Mouse (Mus musculus) intestine, postnatal 0 days (tissue): ENCODE data around the gene Snx30. TPM values are rescaled to one million over a fixed set of nuclear protein-coding genes. Genes with fewer than 3 reads are reported as not detected.

Source experiments
- ATAC-seq: fragments of 200-750 bp; cut with Nextera tagmentation; 2 replicates; pipeline ENCODE4 v1.8.0; 2017; ENCODE audit warnings: mild to moderate bottlenecking, moderate TSS enrichment, moderate library complexity
- H3K27ac ChIP-seq: fragments of 300-500 bp; sonication (generic); 2 replicates; pipeline ENCODE4 v1.5.1; 2014; ENCODE audit warnings: mild to moderate bottlenecking, low read depth, low read length, moderate library complexity
- H3K27me3 ChIP-seq: fragments of 300-500 bp; sonication (generic); replicated peaks from 2 replicates; pipeline ENCODE4 v1.6.1; 2014; ENCODE audit warnings: low read length, mixed read lengths; ENCODE audit not compliant: control insufficient read depth, insufficient read depth
- H3K36me3 ChIP-seq: fragments of 300-500 bp; sonication (generic); 2 replicates; pipeline ENCODE4 v1.6.1; 2014; ENCODE audit warnings: mild to moderate bottlenecking, moderate library complexity; ENCODE audit not compliant: control insufficient read depth, insufficient read depth
- H3K4me1 ChIP-seq: fragments of 300-500 bp; sonication (generic); replicated peaks from 2 replicates; pipeline ENCODE4 v1.6.1; 2014; ENCODE audit warnings: antibody characterized with exemption, low read length, mixed read lengths; ENCODE audit not compliant: control insufficient read depth, insufficient read depth
- H3K4me2 ChIP-seq: fragments of 300-500 bp; sonication (generic); replicated peaks from 2 replicates; pipeline ENCODE4 v1.6.1; 2014; ENCODE audit warnings: low read depth, mild to moderate bottlenecking, moderate library complexity
- H3K4me3 ChIP-seq: fragments of 300-500 bp; sonication (generic); 2 replicates; pipeline ENCODE4 v1.5.1; 2014; ENCODE audit warnings: low read depth, low read length
- H3K9ac ChIP-seq: fragments of 300-500 bp; sonication (generic); 2 replicates; pipeline ENCODE4 v1.6.1; 2014; ENCODE audit warnings: mild to moderate bottlenecking, low read depth, low read length
- H3K9me3 ChIP-seq: fragments of 300-500 bp; sonication (generic); 2 replicates; pipeline ENCODE4 v1.6.1; 2016; ENCODE audit warnings: mixed run types; ENCODE audit not compliant: control insufficient read depth
- CTCF ChIP-seq: sonication (generic); IDR thresholded peaks from 2 replicates; pipeline ENCODE4 v1.5.1; 2016; ENCODE audit warnings: low read depth, mild to moderate bottlenecking, control low read depth, antibody characterized with exemption, moderate library complexity
- WGBS: fragments of 180-500 bp; shearing (Covaris S2); extraction: QIAGEN DNeasy Blood & Tissue Kit; methylation state at CpG from one replicate; pipeline ENCODE4 v1.1.7; 2014; 5-methylcytosine and 5-hydroxymethylcytosine counted together
- polyA plus RNA-seq: library from polyadenylated mRNA; unstranded; fragments of >200 nt; fragmentation: Nextera tagmentation; extraction: Ambion mirVana; gene quantifications from 2 replicates; pipeline ENCODE4 v1.2.1, GENCODE M21; 2015

Snx30 gene
- polyA plus RNA-seq, 1 experiment from 2014 or later: 5.1 TPM

- no peaks in the 10 kb centered on the region for H3K4me1 ChIP-seq
- 91% methylated on average over 6 of the region's 6 CpGs for WGBS
- no peak overlapping the region for H3K9ac ChIP-seq
- no peak for ATAC-seq
- no peaks in the 10 kb centered on the region for H3K27me3 ChIP-seq
- no peak overlapping the region for H3K4me2 ChIP-seq
- H3K9me3 ChIP-seq: no peaks in the 10 kb centered on the region
- H3K27ac ChIP-seq: no peak overlapping the region
- peaks cover 27% of the 10 kb centered on the region; the same call in 1 of the 2 replicates for H3K36me3 ChIP-seq
- TF ChIP-seq CTCF: no peak
- no peak overlapping the region for H3K4me3 ChIP-seq
Measured at GRCm38 (mm10) chr4:59886281-59886680, 80.6 kb downstream of the Snx30 start.

DNA sequence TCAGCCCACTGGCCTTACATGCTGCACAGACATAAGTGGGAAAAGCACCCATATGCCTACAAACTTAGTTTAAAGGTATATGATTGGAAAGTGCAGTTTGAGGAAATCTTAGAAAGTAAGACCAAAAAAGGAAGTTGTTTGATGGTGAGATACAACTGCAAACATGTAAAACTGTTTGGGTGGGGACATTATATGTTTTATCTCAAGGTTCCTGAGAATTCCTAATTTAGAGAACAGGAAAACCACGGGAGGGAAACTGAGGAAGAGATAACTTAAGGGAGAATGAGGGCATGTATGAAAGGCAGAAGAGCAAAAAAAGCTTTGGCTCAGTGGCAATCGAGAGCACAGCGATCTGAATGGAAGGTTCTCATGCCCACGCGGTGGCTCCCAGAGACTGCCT is 81.4 kb downstream of the Snx30 start:
- H3K4me1 ChIP-seq: no peaks in the 10 kb centered on the region
- H3K4me3 ChIP-seq: no peak overlapping the region
- 86% methylated on average over 5 of the region's 5 CpGs for WGBS
- ATAC-seq: no peak
- H3K27me3 ChIP-seq: no peaks in the 10 kb centered on the region
- no peak for TF ChIP-seq CTCF
- H3K4me2 ChIP-seq: no peak overlapping the region
- no peak overlapping the region for H3K9ac ChIP-seq
- no peaks in the 10 kb centered on the region for H3K9me3 ChIP-seq
- peaks cover 27% of the 10 kb centered on the region; the same call in 1 of the 2 replicates for H3K36me3 ChIP-seq
- H3K27ac ChIP-seq: no peak overlapping the region

GRCm38 (mm10) chr4:59888014-59888413 is 82.4 kb downstream of the Snx30 start:
- H3K9me3 ChIP-seq: no peaks in the 10 kb centered on the region
- no peaks in the 10 kb centered on the region for H3K4me1 ChIP-seq
- TF ChIP-seq CTCF: no peak
- no peak overlapping the region for H3K9ac ChIP-seq
- H3K36me3 ChIP-seq: peaks cover 20% of the 10 kb centered on the region; the same call in 1 of the 2 replicates
- no peaks in the 10 kb centered on the region for H3K27me3 ChIP-seq
- H3K4me3 ChIP-seq: no peak overlapping the region
- WGBS: 75% methylated on average over 5 of the region's 5 CpGs
- no peak overlapping the region for H3K27ac ChIP-seq
- no peak for ATAC-seq
- no peak overlapping the region for H3K4me2 ChIP-seq

DNA sequence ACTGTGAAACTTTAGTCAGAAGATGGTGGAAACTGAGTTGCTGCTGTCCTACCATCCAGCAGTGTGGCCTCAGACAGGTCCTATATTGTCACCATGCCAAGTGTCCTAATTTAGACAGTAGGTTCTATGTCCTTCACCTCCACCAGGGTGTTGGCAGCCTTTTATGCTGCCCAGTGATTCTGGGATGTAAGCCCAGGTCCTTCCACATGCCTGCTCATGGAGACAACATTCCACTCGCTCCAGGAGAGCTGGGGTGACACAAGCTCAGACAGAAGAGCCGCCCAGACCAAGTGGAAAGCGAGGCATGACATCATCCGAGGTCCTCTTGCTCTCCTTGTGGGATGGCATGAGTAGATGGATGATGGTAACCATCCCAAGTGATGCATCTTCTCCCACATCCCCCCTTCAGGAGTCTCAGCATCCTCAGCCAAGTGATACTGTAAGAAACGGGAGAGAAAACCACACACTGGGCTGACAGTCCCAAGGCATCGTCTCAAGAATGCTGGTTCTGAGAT is 84.5 kb downstream of the Snx30 start:
- Histone ChIP-seq H3K36me3 (peaks cover 14% of the 10 kb centered on the region; the same call in 1 of the 2 replicates), H3K27ac (no peak overlapping the region), H3K4me1 (no peaks in the 10 kb centered on the region), H3K9ac (no peak overlapping the region), H3K27me3 (no peaks in the 10 kb centered on the region), H3K9me3 (no peaks in the 10 kb centered on the region), H3K4me3 (no peak overlapping the region), H3K4me2 (no peak overlapping the region)
- ATAC-seq: no peak
- WGBS: 85% methylated on average over 6 of the region's 6 CpGs
- no peak for TF ChIP-seq CTCF

- WGBS: 92% methylated on average over 10 of the region's 10 CpGs
- H3K9me3 ChIP-seq: no peaks in the 10 kb centered on the region
- no peaks in the 10 kb centered on the region for H3K4me1 ChIP-seq
- no peak for TF ChIP-seq CTCF
- no peak overlapping the region for H3K27ac ChIP-seq
- peaks cover 13% of the 10 kb centered on the region; the same call in 1 of the 2 replicates for H3K36me3 ChIP-seq
- no peaks in the 10 kb centered on the region for H3K27me3 ChIP-seq
- H3K9ac ChIP-seq: no peak overlapping the region
- H3K4me3 ChIP-seq: no peak overlapping the region
- no peak overlapping the region for H3K4me2 ChIP-seq
- ATAC-seq: no peak
Measured at GRCm38 (mm10) chr4:59891723-59892416, 86.2 kb downstream of the Snx30 start.

GRCm38 (mm10) chr4:59892731-59893130 is 87.1 kb downstream of the Snx30 start:
- Histone ChIP-seq H3K9me3 (no peaks in the 10 kb centered on the region), H3K9ac (no peak overlapping the region), H3K27me3 (no peaks in the 10 kb centered on the region), H3K4me3 (no peak overlapping the region), H3K27ac (no peak overlapping the region), H3K4me2 (no peak overlapping the region), H3K36me3 (peaks cover 18% of the 10 kb centered on the region; the same call in 1 of the 2 replicates), H3K4me1 (no peaks in the 10 kb centered on the region)
- TF ChIP-seq CTCF: no peak
- no peak for ATAC-seq
- WGBS: 94% methylated on average over 5 of the region's 5 CpGs
